Mouse (Mus musculus): ENCODE measurements around the gene Gm17542. TPM values are rescaled to one million over a fixed set of nuclear protein-coding genes. Genes with fewer than 3 reads are reported as not detected.

Gm17542 gene
- not detected in 2 replicates for polyA plus RNA-seq (2012; rRNA removed)

GRCm38 (mm10) chr10:58718110-58718509 lies at the start of gene Gm17542:
Gm17542 (minus strand) TSS chr10:58718210.

GRCm38 (mm10) chr10:58675533-58675932 lies 42.5 kb downstream of the Gm17542 start, which contains the start of gene Edar:
Edar (minus strand) TSS chr10:58675654.

Other genes with a start within 250 kb of the Gm17542 start
- 1.1 TPM in 2 replicates for gene Ccdc138, start 220.3 kb downstream of the Gm17542 start, polyA plus RNA-seq (2012; rRNA removed)
- not detected in 2 replicates for gene Edar, start 42.6 kb downstream of the Gm17542 start, polyA plus RNA-seq (2012; rRNA removed)
- gene Sh3rf3, start 95.1 kb upstream of the Gm17542 start, polyA plus RNA-seq (2012; rRNA removed), result under 0.01 and 0.01 TPM in 2 replicates